Mouse (Mus musculus): ENCODE results near the gene Henmt1. TPM values are rescaled to one million over a fixed set of nuclear protein-coding genes. Genes with fewer than 3 reads are reported as not detected.

The Henmt1 gene
- 1 to 10 TPM; 1.3 to 2.3 TPM for total RNA-seq (2021)

DNA sequence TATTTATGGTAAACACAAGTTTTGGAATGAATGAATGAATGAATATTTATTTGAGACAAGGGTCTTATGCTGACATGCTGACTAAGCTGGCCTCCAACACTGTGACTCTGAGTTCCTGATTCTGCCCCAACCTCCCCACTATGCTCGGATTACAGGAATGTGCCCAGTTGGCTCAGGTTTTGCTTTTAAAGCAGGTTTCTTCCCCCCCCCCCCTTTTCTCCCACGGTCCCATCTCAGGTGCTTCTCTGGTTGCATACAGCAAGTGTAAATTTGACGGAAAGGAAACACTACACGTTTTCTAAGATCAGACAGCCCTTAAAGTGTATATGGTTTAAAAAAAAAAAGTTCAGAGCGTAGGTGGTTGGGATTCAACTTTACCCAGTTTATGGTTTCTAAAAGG lies at the start of gene Henmt1:
TSS of gene Henmt1 (plus strand) at position 301 of the 400 bp plus-strand sequence.
- DNase-seq (ENCODE audit: low spot score in 2 of 2), result no peak
- intact Hi-C loops (cut with DNase I), result no loop called here

- DNase-seq (ENCODE audit: low spot score in 2 of 2), result no peak
- intact Hi-C loops (cut with DNase I), result no loop called here
Measured at GRCm38 (mm10) chr3:108889908-108890307, 49.8 kb upstream of the Henmt1 start, which contains the start of gene Fndc7. Gene Fndc7, minus strand, starts transcription at chr3:108890008.

DNA sequence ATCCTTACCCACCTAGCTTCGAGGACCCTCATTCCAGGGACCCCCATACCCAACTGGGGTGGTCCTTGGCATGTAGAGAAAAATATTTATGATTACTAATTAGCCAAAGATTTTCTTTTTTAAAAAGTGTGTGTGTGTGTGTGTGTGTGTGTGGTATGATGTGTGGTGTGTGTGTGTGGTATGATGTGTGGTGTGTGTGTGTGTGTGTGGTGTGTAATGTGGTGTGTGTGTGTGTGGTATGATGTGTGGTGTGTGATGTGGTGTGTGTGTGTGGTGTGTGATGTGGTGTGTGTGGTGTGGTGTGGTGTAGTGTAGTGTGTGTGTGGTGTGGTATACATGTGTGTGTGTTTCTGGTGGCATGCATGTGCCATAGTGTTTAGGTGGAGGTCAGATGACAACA lies 47.6 kb upstream of the Henmt1 start:
- DNase-seq (ENCODE audit: low spot score in 2 of 2), result no peak
- intact Hi-C loops (cut with DNase I), result no loop called here

- no peak for DNase-seq (ENCODE audit: low spot score in 2 of 2)
Measured at GRCm38 (mm10) chr3:108892914-108893313, 46.8 kb upstream of the Henmt1 start.

GRCm38 (mm10) chr3:108898640-108899039 lies 41.0 kb upstream of the Henmt1 start:
- intact Hi-C loops (cut with DNase I), result no loop called here
- no peak for DNase-seq (ENCODE audit: low spot score in 2 of 2)

More at GRCm38 (mm10) chr3:108892914-108893313, 46.8 kb upstream of the Henmt1 start:
- intact Hi-C loops (cut with DNase I), result no loop called here

DNA sequence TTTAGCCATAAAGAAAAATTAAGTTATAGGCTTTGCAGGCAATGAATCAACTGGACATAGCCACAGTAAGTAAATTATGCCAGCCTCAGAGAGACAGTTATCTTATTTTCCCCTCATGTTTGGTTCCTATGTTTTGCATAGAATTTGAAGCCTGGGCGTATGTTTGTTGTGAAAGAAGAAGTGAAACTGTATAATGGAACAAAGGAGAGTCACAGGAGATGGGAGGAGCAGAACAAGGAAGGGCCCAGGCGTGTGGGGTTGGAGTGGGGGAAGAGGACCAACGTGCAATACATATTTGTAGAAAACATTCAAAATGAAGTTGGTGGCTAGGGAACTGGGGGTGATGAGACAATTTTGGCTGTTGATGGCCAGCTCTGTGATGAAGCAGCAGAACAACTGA lies 39.5 kb upstream of the Henmt1 start:
- intact Hi-C loops (cut with DNase I), result loop anchor here (10.0 kb wide), 1 partner anchor 235 kb away; no protein-coding TSS in a partner anchor
- DNase-seq (ENCODE audit: low spot score in 2 of 2), result no peak

DNA sequence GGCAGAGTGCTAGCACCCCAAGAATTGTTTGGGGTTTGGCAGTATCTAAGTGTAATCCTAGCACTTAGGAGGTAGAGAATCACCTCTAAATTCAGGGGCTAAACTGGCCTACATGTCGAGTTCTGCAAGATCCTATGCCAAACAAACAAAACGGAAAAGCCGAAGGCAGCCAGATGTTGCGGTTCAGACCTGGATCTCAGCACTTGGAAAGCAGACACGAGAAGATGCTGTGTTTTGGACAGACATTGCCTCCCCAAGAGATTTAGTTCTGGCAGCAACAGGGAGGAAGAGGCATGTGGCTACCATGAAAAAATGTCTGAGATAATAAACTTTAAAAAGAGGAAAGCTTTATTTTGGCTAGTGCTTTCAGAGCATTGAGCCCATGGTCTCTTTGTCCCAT lies 39.0 kb upstream of the Henmt1 start:
- DNase-seq (ENCODE audit: low spot score in 2 of 2), result no peak
- intact Hi-C loops (cut with DNase I), result loop anchor here (10.0 kb wide), 1 partner anchor 236 kb away; no protein-coding TSS in a partner anchor

GRCm38 (mm10) chr3:108902038-108902437 lies 37.6 kb upstream of the Henmt1 start:
- intact Hi-C loops (cut with DNase I), result loop anchor here (10.0 kb wide), 1 partner anchor 237 kb away; no protein-coding TSS in a partner anchor
- no peak for DNase-seq (ENCODE audit: low spot score in 2 of 2)

DNA sequence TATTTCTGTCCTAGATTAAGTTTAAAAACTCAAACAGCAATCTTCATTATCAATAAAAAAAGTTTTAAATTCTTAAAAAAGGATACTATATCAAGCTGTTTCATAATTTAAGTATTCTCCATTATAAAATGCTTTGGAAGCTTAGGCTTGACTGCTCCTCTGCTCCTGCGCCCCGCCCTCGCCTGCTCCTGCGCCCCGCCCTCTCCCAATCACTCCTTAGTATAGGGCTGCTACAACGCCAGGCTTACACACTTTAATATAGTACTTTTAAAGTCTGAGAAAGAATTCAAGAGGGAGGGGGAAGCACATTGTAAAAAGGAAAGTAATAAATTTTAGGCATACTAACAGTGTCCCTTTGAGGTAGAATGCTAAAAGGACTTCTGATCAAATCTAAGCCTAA lies 36.7 kb upstream of the Henmt1 start:
- intact Hi-C loops (cut with DNase I), result loop anchor here (10.0 kb wide), 1 partner anchor 238 kb away; no protein-coding TSS in a partner anchor
- no peak for DNase-seq (ENCODE audit: low spot score in 2 of 2)

DNA sequence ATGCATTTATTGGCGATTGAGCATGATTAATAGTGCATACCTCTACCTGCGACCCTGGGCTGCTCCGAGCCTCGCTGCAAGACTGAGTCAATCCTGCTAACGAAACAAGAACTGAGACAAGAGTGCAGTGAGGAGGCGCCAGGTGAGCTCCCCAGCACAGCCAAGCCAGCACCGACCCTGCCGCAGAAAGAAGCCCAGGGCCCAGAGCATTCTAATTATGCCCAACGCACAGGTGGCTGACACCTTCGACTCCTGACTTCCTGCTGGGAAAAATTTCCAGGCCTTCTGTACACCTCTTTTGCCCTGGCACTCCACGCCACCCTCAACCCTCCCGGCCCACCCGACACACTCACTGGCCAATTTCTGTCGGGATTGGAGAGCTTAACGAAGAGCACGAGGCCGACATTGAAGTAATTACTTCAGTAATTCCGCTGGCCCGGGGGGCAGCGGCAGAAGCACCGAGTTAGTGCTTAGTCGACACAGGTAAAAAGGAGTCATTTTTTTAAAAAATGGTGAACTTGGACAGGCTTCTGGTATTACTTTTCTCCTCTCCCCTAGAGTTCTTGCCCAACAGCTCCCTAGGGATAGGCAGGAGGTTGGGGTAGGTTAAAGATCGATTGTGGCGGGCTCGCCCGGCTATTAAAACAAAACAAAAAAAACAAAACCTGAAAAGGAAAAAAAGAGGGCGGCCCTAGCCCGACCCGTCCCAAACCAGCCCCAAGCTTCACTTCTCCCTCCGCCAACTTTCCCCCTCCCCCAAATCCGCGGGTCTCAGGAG lies 29.2 kb upstream of the Henmt1 start:
- intact Hi-C loops (cut with DNase I), result loop anchor here (1.0 to 10.0 kb wide), 4 partner anchors 53 to 206 kb away; partner anchors contain the start of gene Stxbp3
- DNase-seq (ENCODE audit: low spot score in 2 of 2), result no peak

GRCm38 (mm10) chr3:108911081-108911547 lies 28.6 kb upstream of the Henmt1 start:
- DNase-seq (ENCODE audit: low spot score in 2 of 2), result peak; percentile 48 to 59
- intact Hi-C loops (cut with DNase I), result loop anchor here (1.0 to 10.0 kb wide), 4 partner anchors 54 to 206 kb away; partner anchors contain the start of gene Stxbp3

- DNase-seq (ENCODE audit: low spot score in 2 of 2), result peak; percentile 95 to 96
- intact Hi-C loops (cut with DNase I), result loop anchor here (1.0 to 10.0 kb wide), 4 partner anchors 54 to 207 kb away; partner anchors contain the start of gene Stxbp3
Measured at GRCm38 (mm10) chr3:108911548-108912413, 27.9 kb upstream of the Henmt1 start, which contains the start of gene Prpf38b. Gene Prpf38b, minus strand, starts transcription at chr3:108911727.

DNA sequence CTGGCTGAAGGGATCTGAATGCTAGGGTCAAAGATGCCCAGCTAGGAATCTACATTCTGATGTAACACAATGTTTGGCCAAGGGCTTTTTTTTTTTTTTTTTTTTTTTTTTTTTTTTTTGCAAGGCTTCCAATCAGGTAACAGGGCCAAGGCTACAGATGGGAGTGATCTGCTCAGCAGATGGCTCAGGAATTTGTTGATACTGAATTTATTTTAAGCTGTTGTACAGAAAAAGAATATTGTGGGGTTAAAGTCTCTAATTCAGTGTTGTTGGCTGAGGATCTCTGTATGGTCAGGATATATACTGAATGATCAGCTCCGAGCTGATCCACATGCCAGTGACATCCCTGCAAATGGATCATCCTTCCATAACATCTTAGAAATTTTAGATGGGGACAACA lies 23.7 kb upstream of the Henmt1 start:
- DNase-seq (ENCODE audit: low spot score in 2 of 2), result no peak
- intact Hi-C loops (cut with DNase I), result loop anchor here (10.0 kb wide), 1 partner anchor 211 kb away; no protein-coding TSS in a partner anchor

GRCm38 (mm10) chr3:108916857-108917256 lies 22.8 kb upstream of the Henmt1 start:
- no peak for DNase-seq (ENCODE audit: low spot score in 2 of 2)
- intact Hi-C loops (cut with DNase I), result loop anchor here (10.0 kb wide), 1 partner anchor 212 kb away; no protein-coding TSS in a partner anchor

- no peak for DNase-seq (ENCODE audit: low spot score in 2 of 2)
- intact Hi-C loops (cut with DNase I), result loop anchor here (10.0 kb wide), 1 partner anchor 213 kb away; no protein-coding TSS in a partner anchor
Measured at GRCm38 (mm10) chr3:108917986-108918385, 21.7 kb upstream of the Henmt1 start.

GRCm38 (mm10) chr3:108918852-108919251 lies 20.8 kb upstream of the Henmt1 start:
- DNase-seq (ENCODE audit: low spot score in 2 of 2), result no peak
- intact Hi-C loops (cut with DNase I), result loop anchor here (10.0 kb wide), 1 partner anchor 214 kb away; no protein-coding TSS in a partner anchor

DNA sequence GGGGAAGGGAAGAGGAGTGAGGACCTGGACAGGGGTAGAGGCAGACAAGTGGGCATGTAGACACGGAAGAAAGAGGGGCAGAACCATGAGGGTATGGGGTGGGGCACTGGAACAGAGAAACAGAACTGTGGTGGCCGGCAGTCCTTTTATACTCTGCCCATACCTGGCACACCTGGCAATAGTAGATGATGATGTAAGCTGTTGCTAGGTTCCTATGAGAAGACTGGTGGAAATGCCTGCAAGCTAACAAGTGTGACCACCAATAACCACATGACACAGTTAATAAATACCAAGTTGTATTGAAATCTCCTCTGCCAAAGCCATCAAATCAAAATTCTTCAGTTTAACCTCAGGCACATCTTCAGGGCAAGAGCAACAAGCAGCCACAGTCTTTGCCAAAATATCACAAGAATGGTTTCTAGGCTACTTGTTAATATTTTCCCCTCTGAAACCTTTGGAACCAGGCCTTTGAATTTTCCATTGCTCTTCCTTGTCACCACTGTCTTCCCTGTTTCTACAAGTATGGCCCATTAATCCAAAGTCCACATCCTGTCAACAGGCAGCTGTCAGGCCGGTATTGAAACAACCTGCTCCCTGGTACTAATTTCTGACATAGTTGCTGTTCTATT lies 19.1 kb upstream of the Henmt1 start:
- intact Hi-C loops (cut with DNase I), result no loop called here
- DNase-seq (ENCODE audit: low spot score in 2 of 2), result no peak

DNA sequence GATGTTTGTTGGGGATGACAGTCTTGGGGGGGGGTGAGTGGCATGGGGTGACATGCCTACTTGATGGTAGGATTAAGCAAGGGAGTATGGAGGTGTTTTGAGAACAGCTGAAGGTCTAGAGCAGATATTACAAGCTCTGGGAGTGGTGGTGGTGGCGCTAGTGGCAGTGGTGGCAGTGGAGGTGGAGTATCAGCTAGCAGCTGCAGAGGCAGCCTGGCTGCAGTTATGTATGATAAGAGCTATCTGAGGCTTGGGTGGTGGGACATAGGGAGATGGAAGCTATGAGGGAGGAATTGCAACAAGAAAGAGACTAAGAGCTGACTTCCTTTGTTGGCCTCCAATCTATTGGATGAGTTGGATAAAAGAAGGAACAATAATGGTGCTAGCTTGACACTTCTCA lies 17.9 kb upstream of the Henmt1 start:
- DNase-seq (ENCODE audit: low spot score in 2 of 2), result no peak
- intact Hi-C loops (cut with DNase I), result no loop called here

DNA sequence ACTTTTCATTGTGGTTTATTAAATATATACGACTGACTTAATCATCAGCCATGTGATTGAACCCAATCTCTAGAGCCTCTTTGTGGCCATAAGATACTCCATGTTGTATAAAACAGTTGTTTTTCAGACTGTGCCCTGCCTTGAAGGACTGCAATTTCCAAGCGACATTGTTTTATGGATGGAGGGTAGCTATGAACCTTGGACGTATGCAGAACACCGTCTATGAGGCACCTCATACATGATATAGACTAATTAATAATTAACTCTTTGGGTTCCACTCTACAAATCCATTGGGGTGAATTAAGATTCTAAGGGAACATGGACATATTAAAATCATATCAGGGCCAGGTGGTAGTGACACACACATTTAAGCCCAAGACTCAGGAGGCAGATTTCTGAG lies 14.0 kb upstream of the Henmt1 start:
- intact Hi-C loops (cut with DNase I), result no loop called here
- DNase-seq (ENCODE audit: low spot score in 2 of 2), result no peak

Data from left cerebral cortex, postnatal 36 days (tissue).